Mouse (Mus musculus) CH12.LX (cell line): ENCODE measurements at regions not wholly inside any gene's neighbourhood (a gene's known extent, or its start where the extent isn't known, plus 50 kb on each side); places are given as distances from the start of the nearest gene placed in this dataset.
"Not testable (repeated sequence)": the region's sequence is repeated elsewhere in the genome, so short reads cannot be mapped to it uniquely, and the experiment has no call there.

Source experiments
- CTCF ChIP-seq, 2 experiments: IDR thresholded peaks in 1 of 2; conservative IDR thresholded peaks in 1 of 2; 2 replicates each; pipeline ENCODE4 v1.5.1; 2011 to 2012; ENCODE audit warnings: low read depth in 2 of 2, low read length in 2 of 2, improper control_type of control experiment in 1 of 2, inconsistent platforms in 1 of 2, mild to moderate bottlenecking in 1 of 2, moderate library complexity in 1 of 2
- E2F4 ChIP-seq: IDR thresholded peaks from 2 replicates; pipeline ENCODE4 v1.6.1; 2011; ENCODE audit warnings: low read depth, low read length, improper control_type of control experiment; ENCODE audit not compliant: insufficient replicate concordance
- ELF1 ChIP-seq: IDR thresholded peaks from 2 replicates; pipeline ENCODE4 v1.6.1; 2014; ENCODE audit warnings: low read depth, mild to moderate bottlenecking, inconsistent platforms, low read length, improper control_type of control experiment
- ETS1 ChIP-seq: conservative IDR thresholded peaks from 2 replicates; pipeline ENCODE4 v1.6.1; 2012; ENCODE audit warnings: low read depth, mild to moderate bottlenecking, inconsistent platforms, low read length, improper control_type of control experiment, moderate library complexity
- IRF4 ChIP-seq: IDR thresholded peaks from 2 replicates; pipeline ENCODE4 v1.6.1; 2014; ENCODE audit warnings: low read depth, mild to moderate bottlenecking, inconsistent platforms, low read length, improper control_type of control experiment
- MAZ ChIP-seq: IDR thresholded peaks from 2 replicates; pipeline ENCODE4 v1.6.1; 2012; ENCODE audit warnings: low read depth, mild to moderate bottlenecking, inconsistent platforms, low read length, improper control_type of control experiment, moderate library complexity
- RAD21 ChIP-seq: IDR thresholded peaks from 2 replicates; pipeline ENCODE4 v1.6.1; 2011; ENCODE audit warnings: low read depth, mild to moderate bottlenecking, low read length, improper control_type of control experiment, moderate library complexity
- USF1 ChIP-seq: IDR thresholded peaks from 2 replicates; pipeline ENCODE4 v1.6.1; 2014; ENCODE audit warnings: low read depth, mild to moderate bottlenecking, inconsistent platforms, low read length, improper control_type of control experiment
- ZKSCAN1 ChIP-seq: IDR thresholded peaks from 2 replicates; pipeline ENCODE4 v1.6.1; 2012; ENCODE audit warnings: low read depth, inconsistent platforms, low read length, improper control_type of control experiment, borderline replicate concordance
- ZNF384 ChIP-seq: IDR thresholded peaks from 2 replicates; pipeline ENCODE4 v1.6.1; 2012; ENCODE audit warnings: low read depth, low read length, improper control_type of control experiment, inconsistent platforms

DNA sequence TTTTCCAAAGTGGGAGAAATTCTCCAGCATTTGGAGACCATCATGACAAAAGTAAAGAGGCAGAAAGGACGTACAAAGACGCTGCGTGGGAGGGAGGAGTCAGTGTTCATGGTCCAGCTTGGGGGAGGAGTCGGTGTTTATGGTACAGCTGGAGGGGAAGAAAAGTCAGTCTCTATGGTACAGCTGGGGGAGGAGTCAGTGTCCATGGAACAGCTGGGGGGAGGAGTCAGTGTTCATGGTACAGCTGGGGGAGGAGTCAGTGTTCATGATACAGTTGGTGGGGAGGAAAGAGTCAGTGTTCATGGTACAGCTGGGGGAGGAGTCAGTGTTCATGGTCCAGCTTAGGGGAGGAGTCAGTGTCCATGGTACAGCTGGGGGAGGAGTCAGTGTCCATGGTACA is 261.5 kb upstream of the Kdm8 start:
- not testable (repeated sequence) for TF ChIP-seq RAD21; ZKSCAN1; CTCF (conservative IDR thresholded peaks at IDR 0.05 in 1 of 2, IDR thresholded peaks at IDR 0.05 in 1 of 2; ENCODE audit: low read depth in 2 of 2, low read length in 2 of 2); ELF1; IRF4; MAZ; E2F4; ETS1; USF1; ZNF384
